Mouse (Mus musculus): Measurements from ENCODE around the gene Gpr119.

Gpr119 gene

GRCm38 (mm10) chrX:48674171-48674570 lies at the start of gene Gpr119:
Gene Gpr119, minus strand, starts transcription at chrX:48674478.
- DNase-seq (ENCODE audit: low read depth, low spot score): no peak

GRCm38 (mm10) chrX:48712846-48713245 lies 38.6 kb upstream of the Gpr119 start:
- no peak for DNase-seq (ENCODE audit: low read depth, low spot score)

- no peak for DNase-seq (ENCODE audit: low read depth, low spot score)
Measured at GRCm38 (mm10) chrX:48709701-48710100, 35.4 kb upstream of the Gpr119 start.

GRCm38 (mm10) chrX:48694864-48695371 lies 20.6 kb upstream of the Gpr119 start, which contains the start of gene Rbmx2:
Gene Rbmx2, plus strand, starts transcription at chrX:48695004.
- peak; percentile 93 for DNase-seq (ENCODE audit: low read depth, low spot score)

- DNase-seq (ENCODE audit: low read depth, low spot score): no peak
Measured at GRCm38 (mm10) chrX:48694460-48694859, 20.2 kb upstream of the Gpr119 start.

- no peak for DNase-seq (ENCODE audit: low read depth, low spot score)
Measured at GRCm38 (mm10) chrX:48683857-48684256, 9.6 kb upstream of the Gpr119 start.

GRCm38 (mm10) chrX:48683451-48683850 lies 9.2 kb upstream of the Gpr119 start:
- peak; percentile 55 for DNase-seq (ENCODE audit: low read depth, low spot score)

- DNase-seq (ENCODE audit: low read depth, low spot score): no peak
Measured at GRCm38 (mm10) chrX:48671714-48672113, 2.6 kb downstream of the Gpr119 start.

- DNase-seq (ENCODE audit: low read depth, low spot score): peak; percentile 34
Measured at GRCm38 (mm10) chrX:48669588-48669987, 4.7 kb downstream of the Gpr119 start.

GRCm38 (mm10) chrX:48666807-48667206 lies 7.5 kb downstream of the Gpr119 start:
- no peak for DNase-seq (ENCODE audit: low read depth, low spot score)

GRCm38 (mm10) chrX:48644122-48644521 lies 30.2 kb downstream of the Gpr119 start:
- peak; percentile 40 for DNase-seq (ENCODE audit: low read depth, low spot score)

- peak; percentile 29 for DNase-seq (ENCODE audit: low read depth, low spot score)
Measured at GRCm38 (mm10) chrX:48637032-48637431, 37.2 kb downstream of the Gpr119 start.

GRCm38 (mm10) chrX:48624054-48624420 lies 50.2 kb downstream of the Gpr119 start:
- no peak for DNase-seq (ENCODE audit: low read depth, low spot score)

GRCm38 (mm10) chrX:48623379-48624053 lies 50.8 kb downstream of the Gpr119 start, which contains the start of gene Slc25a14:
Gene Slc25a14, plus strand, starts transcription at chrX:48623413.
- DNase-seq (ENCODE audit: low read depth, low spot score): peak; percentile 84

GRCm38 (mm10) chrX:48623049-48623378 lies 51.3 kb downstream of the Gpr119 start:
- DNase-seq (ENCODE audit: low read depth, low spot score): peak; percentile 2

Data from A20 (cell line).